Mouse (Mus musculus): ENCODE measurements around the gene Zfp59. TPM values are rescaled to one million over a fixed set of nuclear protein-coding genes. Genes with fewer than 3 reads are reported as not detected.
A peak's percentile ranks its signal among the peaks of the same experiment; 100 is the strongest.
"Not testable (repeated sequence)": the region's sequence is repeated elsewhere in the genome, so short reads cannot be mapped to it uniquely, and the experiment has no call there.

Gene Zfp59
- polyA plus RNA-seq, 1 experiment = 3.9 TPM

DNA sequence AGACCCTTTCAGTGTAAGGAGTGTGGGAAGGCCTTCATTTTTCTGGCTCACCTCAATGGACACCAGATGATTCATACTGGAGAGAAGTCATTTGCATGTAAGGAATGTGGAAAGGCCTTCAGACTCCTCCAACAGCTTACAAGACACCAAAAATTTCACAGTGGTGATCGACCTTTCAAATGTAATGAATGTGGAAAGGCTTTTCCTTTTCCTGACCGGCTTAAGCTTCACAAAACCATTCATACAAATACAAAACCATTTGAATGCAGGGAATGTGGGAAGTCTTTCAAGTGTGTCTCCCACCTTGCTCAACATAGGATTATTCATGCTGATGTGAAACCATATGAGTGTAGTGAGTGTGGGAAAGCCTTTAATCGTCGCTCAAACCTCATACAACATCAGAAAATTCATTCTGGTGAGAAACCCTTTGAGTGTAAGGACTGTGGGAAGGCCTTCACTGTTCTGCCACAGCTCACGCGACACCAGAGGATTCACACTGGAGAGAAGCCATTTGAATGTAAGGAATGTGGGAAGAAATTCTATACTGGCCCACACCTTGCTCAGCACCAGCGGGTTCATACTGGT is 19.8 kb upstream of the Zfp59 start:
- H3K4me1 ChIP-seq (ENCODE audit: control insufficient read depth, insufficient read depth, low read length) = no peaks in the 10 kb centered on the region
- H3K27ac ChIP-seq (ENCODE audit: insufficient read depth, low read length) = no peak overlapping the region
- H3K4me3 ChIP-seq (ENCODE audit: insufficient read depth, low read length) = no peak overlapping the region
- TF ChIP-seq CTCF (IDR thresholded peaks at IDR 0.05; ENCODE audit: extremely low read depth, insufficient read depth, low read length) (no peak), POLR2A (IDR thresholded peaks at IDR 0.05; ENCODE audit: extremely low read depth, insufficient read depth, low read length) (no peak)

DNA sequence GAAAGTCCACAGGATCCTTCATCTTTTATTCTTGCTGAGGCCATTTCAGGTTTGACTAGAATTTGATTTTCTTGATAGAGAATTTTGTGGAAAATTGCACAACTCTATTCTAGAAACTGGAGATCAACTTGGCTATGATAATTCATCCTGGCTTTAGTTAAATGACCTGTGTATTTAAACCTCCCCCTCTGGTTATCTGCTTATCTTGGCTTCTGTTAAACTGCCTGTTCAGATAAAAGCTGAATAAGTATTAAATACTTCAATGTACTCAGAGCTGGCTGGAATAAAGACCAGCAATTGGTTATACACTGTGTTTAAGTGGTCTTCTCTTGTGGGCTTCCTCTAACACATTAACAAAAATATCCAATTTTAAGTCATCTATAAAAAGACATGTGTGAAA is 15.8 kb upstream of the Zfp59 start:
- Histone ChIP-seq H3K4me3 (ENCODE audit: insufficient read depth, low read length) (no peak overlapping the region), H3K27ac (ENCODE audit: insufficient read depth, low read length) (no peak overlapping the region), H3K4me1 (ENCODE audit: control insufficient read depth, insufficient read depth, low read length) (no peaks in the 10 kb centered on the region)

DNA sequence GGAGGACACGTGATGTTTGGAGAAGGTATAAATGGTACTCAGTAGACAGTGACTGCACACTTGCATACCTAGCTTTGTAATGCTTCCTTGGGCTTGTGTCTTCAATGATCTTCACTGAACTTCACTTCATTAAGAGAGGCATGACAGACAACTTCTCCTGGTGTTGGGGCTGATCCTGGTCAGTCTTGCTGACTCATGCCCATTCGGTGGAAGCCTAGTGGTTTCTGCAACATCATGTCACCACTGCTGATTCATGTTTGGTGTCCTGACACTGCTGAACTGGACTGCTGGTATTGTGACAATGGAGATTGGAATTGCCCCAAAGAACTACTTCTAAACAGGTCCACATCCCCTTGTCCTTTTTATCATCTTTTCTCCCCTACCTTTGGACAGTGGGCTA is 4.3 kb upstream of the Zfp59 start:
- Histone ChIP-seq H3K27ac (ENCODE audit: insufficient read depth, low read length) (no peak overlapping the region), H3K4me3 (ENCODE audit: insufficient read depth, low read length) (no peak overlapping the region), H3K4me1 (ENCODE audit: control insufficient read depth, insufficient read depth, low read length) (no peaks in the 10 kb centered on the region; the same call in 1 of the 2 replicates)
- TF ChIP-seq CTCF (IDR thresholded peaks at IDR 0.05; ENCODE audit: extremely low read depth, insufficient read depth, low read length) = no peak
- no peak for TF ChIP-seq POLR2A (IDR thresholded peaks at IDR 0.05; ENCODE audit: extremely low read depth, insufficient read depth, low read length)

More for the DNA sequence above, 15.8 kb upstream of the Zfp59 start:
- no peak for TF ChIP-seq POLR2A (IDR thresholded peaks at IDR 0.05; ENCODE audit: extremely low read depth, insufficient read depth, low read length)
- no peak for TF ChIP-seq CTCF (IDR thresholded peaks at IDR 0.05; ENCODE audit: extremely low read depth, insufficient read depth, low read length)

DNA sequence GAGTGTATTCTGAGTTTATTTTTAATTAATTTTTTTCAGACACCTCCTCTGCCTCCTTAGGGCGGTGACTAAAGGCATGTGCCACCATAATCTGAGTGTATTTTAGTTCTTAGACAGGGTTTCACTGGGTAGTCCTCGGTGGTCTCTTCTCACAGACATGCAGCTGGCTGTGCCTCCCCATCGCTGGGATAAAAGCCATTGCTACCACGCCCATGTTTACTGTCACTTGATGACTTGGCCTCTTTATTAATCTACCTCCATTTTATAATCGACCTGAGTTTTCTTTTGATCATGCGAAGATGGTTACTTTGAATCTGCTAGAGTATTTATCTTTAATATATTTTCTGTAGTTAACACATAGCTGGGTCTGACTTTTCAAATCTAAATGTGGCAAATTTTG is 511 bp upstream of the Zfp59 start:
- H3K27ac ChIP-seq (ENCODE audit: insufficient read depth, low read length) = peak overlapping the region; percentile 39; the same call in 1 of the 2 replicates
- no peaks in the 10 kb centered on the region; the same call in 1 of the 2 replicates for H3K4me1 ChIP-seq (ENCODE audit: control insufficient read depth, insufficient read depth, low read length)
- no peak for TF ChIP-seq POLR2A (IDR thresholded peaks at IDR 0.05; ENCODE audit: extremely low read depth, insufficient read depth, low read length)
- TF ChIP-seq CTCF (IDR thresholded peaks at IDR 0.05; ENCODE audit: extremely low read depth, insufficient read depth, low read length) = no peak
- peak overlapping the region; percentile 77 for H3K4me3 ChIP-seq (ENCODE audit: insufficient read depth, low read length)

DNA sequence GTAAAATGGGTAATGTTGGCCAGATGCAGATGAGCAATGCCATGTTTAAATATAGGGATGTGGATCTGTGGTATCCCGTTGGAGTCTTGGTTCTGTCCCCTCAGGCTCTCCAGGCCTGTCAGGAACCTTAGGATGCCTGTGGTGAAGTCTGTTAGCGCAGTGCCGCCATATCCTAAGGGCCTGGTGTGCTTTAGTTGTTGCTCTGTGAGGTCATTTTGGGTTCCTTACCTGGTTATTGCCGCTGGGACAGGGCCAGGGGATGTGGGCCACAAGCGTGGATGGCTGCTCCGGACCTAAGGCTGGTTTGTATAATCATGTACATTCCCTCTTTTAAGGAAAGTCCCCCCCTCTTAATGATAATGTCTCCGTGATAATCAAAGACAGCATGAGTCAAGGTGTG is 1.2 kb downstream of the Zfp59 start:
- peak overlapping the region; percentile 77; the same call in 1 of the 2 replicates for H3K4me3 ChIP-seq (ENCODE audit: insufficient read depth, low read length)
- no peaks in the 10 kb centered on the region; the same call in 1 of the 2 replicates for H3K4me1 ChIP-seq (ENCODE audit: control insufficient read depth, insufficient read depth, low read length)
- no peak overlapping the region for H3K27ac ChIP-seq (ENCODE audit: insufficient read depth, low read length)
- TF ChIP-seq POLR2A (IDR thresholded peaks at IDR 0.05; ENCODE audit: extremely low read depth, insufficient read depth, low read length) = no peak
- no peak for TF ChIP-seq CTCF (IDR thresholded peaks at IDR 0.05; ENCODE audit: extremely low read depth, insufficient read depth, low read length)

DNA sequence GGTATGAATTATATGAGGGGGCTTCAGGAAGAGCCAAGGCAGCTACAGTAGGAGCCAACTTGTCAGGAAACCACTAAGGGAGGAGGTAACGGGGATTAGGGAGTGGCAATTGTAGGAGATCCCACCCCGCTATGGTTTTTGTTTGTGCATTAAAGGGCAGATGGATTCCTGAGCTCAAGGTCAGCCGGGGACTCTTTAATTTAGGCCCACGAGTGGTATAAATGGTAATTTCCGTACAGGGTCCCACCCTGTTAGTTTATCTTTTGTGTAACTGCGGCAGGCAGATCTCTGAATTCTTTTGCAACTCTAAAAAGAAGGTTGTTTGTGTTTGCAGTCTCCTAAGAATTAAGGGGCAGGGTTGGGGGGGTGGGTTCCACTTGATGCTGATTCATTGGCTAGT is 1.7 kb downstream of the Zfp59 start:
- Histone ChIP-seq H3K27ac (ENCODE audit: insufficient read depth, low read length) (no peak overlapping the region), H3K4me3 (ENCODE audit: insufficient read depth, low read length) (no peak overlapping the region), H3K4me1 (ENCODE audit: control insufficient read depth, insufficient read depth, low read length) (no peaks in the 10 kb centered on the region; the same call in 1 of the 2 replicates)
- no peak for TF ChIP-seq CTCF (IDR thresholded peaks at IDR 0.05; ENCODE audit: extremely low read depth, insufficient read depth, low read length)
- TF ChIP-seq POLR2A (IDR thresholded peaks at IDR 0.05; ENCODE audit: extremely low read depth, insufficient read depth, low read length) = no peak

DNA sequence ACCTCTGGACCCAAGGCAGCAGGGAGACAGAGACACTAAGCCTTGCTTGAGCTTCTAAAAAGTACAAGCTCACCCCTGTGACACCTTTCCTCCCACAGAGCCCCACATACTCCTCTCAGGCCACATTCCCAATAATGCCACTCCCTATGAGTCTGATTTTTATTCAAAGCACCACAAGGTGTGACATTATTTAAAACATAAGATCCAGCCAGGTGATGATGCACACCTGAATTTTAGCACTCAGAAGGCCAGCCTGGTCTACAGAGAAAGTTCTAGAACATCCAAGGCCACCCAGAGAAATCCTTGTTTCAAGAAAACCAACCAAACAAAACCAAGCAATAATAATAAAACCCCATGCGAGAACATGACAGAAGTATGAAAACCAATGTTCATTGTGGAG is 18.8 kb downstream of the Zfp59 start, which contains the start of gene Zfp607a:
Gene Zfp607a (plus strand): TSS at position 301 of the 400 bp plus-strand sequence.
- no peaks in the 10 kb centered on the region for H3K4me1 ChIP-seq (ENCODE audit: control insufficient read depth, insufficient read depth, low read length)
- no peak for TF ChIP-seq POLR2A (IDR thresholded peaks at IDR 0.05; ENCODE audit: extremely low read depth, insufficient read depth, low read length)
- no peak for TF ChIP-seq CTCF (IDR thresholded peaks at IDR 0.05; ENCODE audit: extremely low read depth, insufficient read depth, low read length)
- no peak within 1 kb of the TSS for H3K27ac ChIP-seq (ENCODE audit: insufficient read depth, low read length)
- no peak within 1 kb of the TSS for H3K4me3 ChIP-seq (ENCODE audit: insufficient read depth, low read length)

DNA sequence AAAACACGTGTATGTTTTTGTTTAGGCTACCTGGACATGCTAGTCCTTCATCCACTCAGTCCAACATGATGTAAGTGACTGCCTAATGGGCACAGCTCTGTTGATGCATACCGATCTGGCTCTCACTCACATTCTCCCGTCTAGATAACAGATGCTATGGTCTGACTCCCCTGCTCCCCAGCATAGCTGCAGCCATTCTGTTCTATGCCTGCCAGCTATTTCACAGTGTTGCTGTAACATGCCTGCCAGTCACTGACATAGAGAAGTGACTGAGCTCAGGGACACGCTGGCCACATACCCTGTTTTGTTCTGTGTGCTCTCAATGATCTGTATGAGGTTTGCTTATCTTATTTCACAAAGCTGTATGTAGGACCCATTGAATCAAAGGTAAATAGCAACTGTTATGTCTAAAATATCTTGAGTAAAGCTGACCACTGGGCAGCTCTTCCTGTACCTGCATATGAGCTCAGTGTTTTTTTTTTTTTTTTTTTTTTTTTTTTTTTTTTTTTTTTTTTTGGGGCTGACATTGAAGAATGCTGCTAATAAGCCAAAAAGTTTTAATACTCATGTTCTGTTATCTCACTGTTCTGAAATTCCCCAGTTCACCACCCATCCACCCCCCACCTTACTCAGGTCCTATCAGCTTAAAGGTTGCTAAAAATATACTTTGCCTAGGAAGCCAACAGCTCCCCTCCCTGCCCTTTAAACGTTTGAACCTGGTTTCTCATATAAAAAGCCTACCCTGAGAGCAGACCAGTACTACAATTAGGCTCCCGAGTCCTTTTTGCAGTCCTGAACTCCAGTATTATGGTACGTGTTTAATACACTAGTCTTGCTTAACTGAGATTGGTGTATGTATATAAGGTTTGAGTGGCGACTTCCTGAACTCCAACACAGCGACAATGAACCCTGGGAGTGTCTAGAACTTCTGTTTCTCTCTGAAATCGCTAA is 21.2 kb downstream of the Zfp59 start:
- no peak for TF ChIP-seq POLR2A (IDR thresholded peaks at IDR 0.05; ENCODE audit: extremely low read depth, insufficient read depth, low read length)
- no peak for TF ChIP-seq CTCF (IDR thresholded peaks at IDR 0.05; ENCODE audit: extremely low read depth, insufficient read depth, low read length)
- H3K27ac ChIP-seq (ENCODE audit: insufficient read depth, low read length) = no peak overlapping the region
- H3K4me1 ChIP-seq (ENCODE audit: control insufficient read depth, insufficient read depth, low read length) = no peaks in the 10 kb centered on the region
- peak overlapping the region; percentile 69; the same call in 1 of the 2 replicates for H3K4me3 ChIP-seq (ENCODE audit: insufficient read depth, low read length)

DNA sequence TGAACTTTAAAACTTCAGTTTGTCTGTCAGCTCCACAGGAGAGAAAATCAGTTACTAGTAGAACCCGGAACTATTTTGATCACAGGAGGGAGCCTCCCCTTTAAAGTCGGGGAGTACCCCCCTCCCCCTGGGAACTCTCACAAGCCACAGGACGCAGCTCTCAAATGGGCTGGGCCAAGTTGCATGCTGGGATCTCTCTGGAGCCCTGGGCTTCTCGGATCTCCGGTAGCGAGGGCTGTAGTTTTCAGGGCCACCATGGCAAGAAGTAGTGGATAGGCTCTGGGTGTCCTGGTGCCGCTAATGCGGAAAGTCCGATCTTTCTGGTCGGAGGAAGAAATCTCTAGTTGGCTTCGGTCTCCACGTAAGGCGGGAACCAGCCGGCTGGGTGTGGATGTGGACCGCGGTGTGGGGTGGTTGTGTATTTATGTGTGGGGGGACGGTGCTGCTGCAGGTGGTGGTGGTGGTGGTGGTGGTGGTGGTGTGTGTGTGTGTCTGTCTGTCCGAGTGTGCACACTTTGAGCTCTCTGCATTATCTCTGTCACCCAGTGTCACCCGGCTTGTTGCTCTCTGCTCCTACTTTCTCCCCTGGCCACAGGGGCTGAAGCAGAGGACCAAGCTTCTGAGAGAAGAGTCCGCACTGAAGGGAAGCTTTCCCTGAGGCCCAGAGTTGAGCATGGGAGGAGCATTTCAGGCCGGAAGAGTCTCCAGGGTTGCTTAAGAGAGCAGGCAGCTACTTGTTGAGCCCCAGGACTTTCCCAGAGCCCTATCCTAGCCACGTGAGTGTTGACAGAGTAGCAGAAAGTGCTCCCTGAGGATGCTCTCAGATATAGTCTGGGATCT is 22.2 kb downstream of the Zfp59 start:
- Histone ChIP-seq H3K27ac (ENCODE audit: insufficient read depth, low read length) (no peak overlapping the region), H3K4me3 (ENCODE audit: insufficient read depth, low read length) (peak overlapping the region; percentile 69), H3K4me1 (ENCODE audit: control insufficient read depth, insufficient read depth, low read length) (no peaks in the 10 kb centered on the region)
- TF ChIP-seq POLR2A (IDR thresholded peaks at IDR 0.05; ENCODE audit: extremely low read depth, insufficient read depth, low read length) = 0 out of 2 replicates have a peak, but pooled peaks have one; percentile 18
- TF ChIP-seq CTCF (IDR thresholded peaks at IDR 0.05; ENCODE audit: extremely low read depth, insufficient read depth, low read length) = no peak

DNA sequence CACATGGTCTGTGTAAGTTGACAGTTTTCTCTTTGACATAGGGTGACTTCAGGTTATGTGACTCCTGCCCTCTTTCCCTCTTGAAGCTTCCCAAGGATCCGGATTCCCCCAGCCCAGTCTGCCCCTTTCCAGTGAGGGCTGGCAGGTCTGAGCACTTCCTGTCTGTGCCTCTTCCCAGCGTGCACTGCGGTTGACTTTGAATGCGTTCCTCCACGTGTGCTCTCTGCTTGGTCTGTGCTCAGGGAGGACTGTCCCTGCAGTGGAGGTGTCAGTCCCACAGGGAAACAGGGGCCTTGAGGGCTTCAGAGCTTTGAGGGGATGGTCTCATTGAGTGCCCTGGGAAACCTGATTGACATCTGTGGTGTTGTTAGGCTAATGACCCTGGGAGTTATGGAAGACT is 24.2 kb downstream of the Zfp59 start:
- H3K4me1 ChIP-seq (ENCODE audit: control insufficient read depth, insufficient read depth, low read length); H3K4me3 ChIP-seq (ENCODE audit: insufficient read depth, low read length); H3K27ac ChIP-seq (ENCODE audit: insufficient read depth, low read length): not testable (repeated sequence)
